Mouse (Mus musculus) heart, embryonic 15.5 days (tissue): ENCODE measurements around the gene Plcl2. TPM values are rescaled to one million over a fixed set of nuclear protein-coding genes. Genes with fewer than 3 reads are reported as not detected.
"Not testable (repeated sequence)": the region's sequence is repeated elsewhere in the genome, so short reads cannot be mapped to it uniquely, and the experiment has no call there.

Source experiments
- ATAC-seq: fragments of 200-750 bp; cut with Nextera tagmentation; replicated peaks from 2 replicates; pipeline ENCODE4 v1.8.0; 2017; ENCODE audit warnings: low read depth, moderate TSS enrichment; ENCODE audit not compliant: insufficient number of reproducible peaks, insufficient read depth, low FRiP score
- H3K27ac ChIP-seq: fragments of 300-500 bp; sonication (generic); 2 replicates; pipeline ENCODE4 v1.5.1; 2015; ENCODE audit warnings: mild to moderate bottlenecking, inconsistent platforms
- H3K27me3 ChIP-seq: fragments of 300-500 bp; sonication (generic); 2 replicates; pipeline ENCODE4 v1.6.1; 2015; ENCODE audit warnings: inconsistent platforms
- H3K36me3 ChIP-seq: fragments of 300-500 bp; sonication (generic); 2 replicates; pipeline ENCODE4 v1.6.1; 2015; ENCODE audit warnings: mild to moderate bottlenecking, inconsistent platforms
- H3K4me1 ChIP-seq: fragments of 300-500 bp; sonication (generic); replicated peaks from 2 replicates; pipeline ENCODE4 v1.6.1; 2015; ENCODE audit warnings: inconsistent platforms
- H3K4me2 ChIP-seq: fragments of 300-500 bp; sonication (generic); 2 replicates; pipeline ENCODE4 v1.6.1; 2015; ENCODE audit warnings: inconsistent platforms, mild to moderate bottlenecking, moderate library complexity
- H3K4me3 ChIP-seq: fragments of 300-500 bp; sonication (generic); 2 replicates; pipeline ENCODE4 v1.5.1; 2015; ENCODE audit warnings: mild to moderate bottlenecking, inconsistent platforms
- H3K9ac ChIP-seq: fragments of 300-500 bp; sonication (generic); 2 replicates; pipeline ENCODE4 v1.6.1; 2015; ENCODE audit warnings: mild to moderate bottlenecking, inconsistent platforms
- H3K9me3 ChIP-seq: fragments of 300-500 bp; sonication (generic); replicated peaks from 2 replicates; pipeline ENCODE4 v1.6.1; 2016; ENCODE audit warnings: inconsistent platforms
- WGBS: fragments of 180-500 bp; shearing (Covaris S2); methylation state at CpG from one replicate; pipeline ENCODE4 v1.1.7; 2015; ENCODE audit warnings: mixed read lengths; 5-methylcytosine and 5-hydroxymethylcytosine counted together
- polyA plus RNA-seq: library from polyadenylated mRNA; unstranded; fragments of >200 nt; fragmentation: Nextera tagmentation; extraction: Ambion mirVana; gene quantifications from 2 replicates; pipeline ENCODE4 v1.2.1, GENCODE M21; 2015

Gene Plcl2
- polyA plus RNA-seq, 1 experiment from 2014 or later: 2.9 TPM

DNA sequence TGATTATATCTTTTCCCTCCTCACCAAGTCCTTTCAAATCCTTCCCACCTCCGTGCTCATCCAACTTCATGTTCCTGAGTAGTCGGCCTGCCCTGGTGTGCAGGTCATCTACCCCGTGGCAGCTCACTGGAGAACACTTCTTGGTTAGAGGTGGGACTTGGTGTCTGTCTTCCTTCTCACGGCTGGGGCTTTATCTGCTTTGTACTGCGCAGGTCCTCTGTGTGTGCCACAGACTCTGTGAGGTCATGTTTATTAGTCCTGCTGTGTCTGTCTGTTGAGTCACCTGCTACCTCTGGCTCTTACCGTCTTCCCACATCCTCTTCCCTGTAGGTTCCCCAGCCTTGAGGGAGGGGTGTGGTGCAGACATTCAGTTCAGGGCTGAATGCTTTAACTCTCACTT is 36.1 kb downstream of the Plcl2 start:
- no peak overlapping the region for H3K4me3 ChIP-seq
- H3K9me3 ChIP-seq: peaks cover 7% of the 10 kb centered on the region; the same call in 1 of the 2 replicates
- H3K4me2 ChIP-seq: no peak overlapping the region
- no peak overlapping the region for H3K27ac ChIP-seq
- 56% methylated on average over 6 of the region's 6 CpGs for WGBS
- H3K36me3 ChIP-seq: peaks cover 4% of the 10 kb centered on the region; the same call in 1 of the 2 replicates
- H3K4me1 ChIP-seq: no peaks in the 10 kb centered on the region
- no peaks in the 10 kb centered on the region for H3K27me3 ChIP-seq
- ATAC-seq: no peak
- no peak overlapping the region for H3K9ac ChIP-seq

DNA sequence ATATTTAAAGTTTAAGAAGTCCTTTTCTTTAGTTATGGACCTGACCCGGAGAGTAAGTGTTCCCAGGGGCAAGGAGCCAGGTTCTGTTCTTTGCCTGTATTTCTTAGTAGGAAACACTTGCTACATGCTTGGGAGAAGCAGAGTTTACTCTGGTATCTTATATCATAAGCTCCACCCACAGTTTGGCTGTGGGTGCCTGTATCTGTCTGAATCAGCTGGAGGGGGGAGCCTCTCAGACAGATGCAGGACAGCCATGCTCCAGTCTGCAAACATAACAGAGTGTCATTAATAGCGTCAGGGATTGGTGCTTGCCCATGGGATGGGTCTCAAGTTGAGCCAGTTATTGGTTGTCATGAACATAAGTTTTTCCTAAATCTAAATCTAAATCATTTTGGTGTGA is 42.9 kb downstream of the Plcl2 start:
- H3K9ac ChIP-seq: no peak overlapping the region
- H3K4me3 ChIP-seq: no peak overlapping the region
- H3K27me3 ChIP-seq: no peaks in the 10 kb centered on the region
- 71% methylated on average over 2 of the region's 2 CpGs for WGBS
- H3K4me1 ChIP-seq: no peaks in the 10 kb centered on the region
- H3K36me3 ChIP-seq: no peaks in the 10 kb centered on the region
- no peak overlapping the region for H3K27ac ChIP-seq
- H3K4me2 ChIP-seq: no peak overlapping the region
- no peaks in the 10 kb centered on the region for H3K9me3 ChIP-seq
- ATAC-seq: no peak

DNA sequence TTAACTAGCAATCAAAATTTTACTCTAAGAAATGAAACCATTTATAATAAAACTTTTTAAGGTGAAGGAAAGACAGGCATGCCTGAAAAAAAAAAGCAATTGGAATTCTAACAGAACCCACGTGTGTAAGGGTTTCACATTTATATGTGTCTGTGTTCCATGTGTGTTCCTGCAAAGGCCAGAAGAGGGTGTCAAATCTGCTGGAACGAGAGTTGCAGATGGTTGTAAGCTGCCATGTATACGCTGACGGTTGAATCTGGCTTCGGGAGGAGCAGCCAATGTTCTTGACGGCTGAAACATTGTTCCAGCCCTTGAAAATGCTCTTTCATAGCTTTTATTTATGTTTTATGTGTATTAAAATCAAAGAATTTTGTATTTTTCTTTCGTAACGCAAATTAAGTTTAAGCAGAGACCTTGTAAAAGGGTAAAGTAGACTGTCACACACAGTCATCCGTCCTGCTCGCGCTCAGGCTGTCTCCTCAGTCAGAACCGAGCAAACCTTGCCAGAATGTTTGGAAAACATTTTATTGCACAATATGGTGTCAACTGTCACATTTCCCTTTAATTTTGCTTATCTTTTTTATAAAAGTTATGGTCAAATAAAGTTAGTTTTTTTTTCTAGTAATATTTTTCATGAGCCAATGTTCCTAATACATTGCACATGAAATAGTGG is 48.5 kb downstream of the Plcl2 start:
- H3K36me3 ChIP-seq: no peaks in the 10 kb centered on the region
- H3K4me1 ChIP-seq: peaks cover 5% of the 10 kb centered on the region; the same call in 1 of the 2 replicates

DNA sequence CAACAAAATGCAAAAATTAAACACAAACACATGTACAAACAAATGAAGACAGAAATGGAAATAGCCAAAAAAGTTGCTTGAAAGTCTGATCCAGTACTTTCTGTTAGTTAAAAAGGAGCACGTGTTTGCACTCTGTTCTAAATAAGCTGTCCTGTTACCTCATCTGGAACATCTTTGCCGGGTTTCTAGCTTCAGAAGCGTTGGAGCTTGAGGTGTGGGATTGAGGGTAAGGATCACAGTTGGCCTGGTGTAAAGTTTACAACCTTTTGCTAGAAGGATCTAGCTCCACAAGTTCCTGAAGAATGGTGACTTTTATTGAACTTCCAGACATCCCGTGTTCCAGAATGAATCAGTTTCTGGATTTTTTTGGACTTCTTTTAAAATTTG is 49.0 kb downstream of the Plcl2 start:
- WGBS: 80% methylated on average over 4 of the region's 4 CpGs
- Histone ChIP-seq H3K9ac (no peak overlapping the region), H3K4me2 (no peak overlapping the region), H3K9me3 (no peaks in the 10 kb centered on the region), H3K36me3 (no peaks in the 10 kb centered on the region), H3K4me3 (no peak overlapping the region), H3K27ac (no peak overlapping the region), H3K27me3 (no peaks in the 10 kb centered on the region), H3K4me1 (peaks cover 5% of the 10 kb centered on the region; the same call in 1 of the 2 replicates)
- no peak for ATAC-seq

More for the DNA sequence above, 48.5 kb downstream of the Plcl2 start:
- H3K4me3 ChIP-seq: no peak overlapping the region
- no peak overlapping the region for H3K27ac ChIP-seq
- H3K9ac ChIP-seq: no peak overlapping the region
- H3K4me2 ChIP-seq: no peak overlapping the region
- no peak for ATAC-seq
- WGBS: 85% methylated on average over 12 of the region's 12 CpGs
- H3K9me3 ChIP-seq: no peaks in the 10 kb centered on the region
- H3K27me3 ChIP-seq: no peaks in the 10 kb centered on the region

DNA sequence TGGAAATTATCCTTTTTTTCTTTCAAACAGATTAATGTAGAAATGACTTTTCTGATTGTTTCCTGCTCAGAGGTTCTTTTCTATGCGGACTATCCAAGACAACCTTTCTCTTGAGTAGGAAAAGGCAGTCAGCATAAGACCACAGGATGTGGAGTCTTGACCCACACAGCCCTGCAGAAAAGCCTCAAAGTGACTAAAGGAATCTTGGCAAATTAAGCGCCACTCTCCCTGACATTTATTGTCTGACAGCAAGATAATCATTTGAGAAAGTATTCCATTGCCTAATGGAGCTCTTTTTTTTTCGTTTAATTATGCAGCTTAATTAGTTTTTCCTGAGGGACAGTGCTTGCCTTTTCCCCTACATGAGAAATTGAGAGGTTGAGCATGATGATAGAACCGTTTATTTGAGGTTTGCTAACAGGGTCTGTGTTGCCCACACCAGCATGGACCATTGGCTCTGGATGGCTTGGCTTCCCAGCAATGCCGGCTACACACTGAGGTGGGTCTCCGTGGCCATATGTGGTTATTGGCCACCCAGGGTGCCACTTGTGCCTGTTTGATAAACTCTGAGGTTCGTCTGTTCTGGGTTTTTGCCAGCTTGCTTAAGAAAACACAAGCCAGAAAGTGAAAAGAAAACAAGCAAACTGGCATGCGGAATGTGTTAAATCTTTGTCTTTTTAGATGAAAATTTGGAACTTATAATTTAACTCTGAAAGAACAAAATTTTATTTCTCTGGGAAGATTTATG is 56.3 kb downstream of the Plcl2 start:
- H3K4me1 ChIP-seq: peaks cover 8% of the 10 kb centered on the region; the same call in 1 of the 2 replicates
- WGBS: 40% methylated on average over 8 of the region's 8 CpGs
- no peak overlapping the region for H3K27ac ChIP-seq
- H3K4me3 ChIP-seq: no peak overlapping the region
- no peaks in the 10 kb centered on the region for H3K27me3 ChIP-seq
- H3K9ac ChIP-seq: no peak overlapping the region
- ATAC-seq: no peak
- no peaks in the 10 kb centered on the region for H3K9me3 ChIP-seq
- no peak overlapping the region for H3K4me2 ChIP-seq
- H3K36me3 ChIP-seq: no peaks in the 10 kb centered on the region

DNA sequence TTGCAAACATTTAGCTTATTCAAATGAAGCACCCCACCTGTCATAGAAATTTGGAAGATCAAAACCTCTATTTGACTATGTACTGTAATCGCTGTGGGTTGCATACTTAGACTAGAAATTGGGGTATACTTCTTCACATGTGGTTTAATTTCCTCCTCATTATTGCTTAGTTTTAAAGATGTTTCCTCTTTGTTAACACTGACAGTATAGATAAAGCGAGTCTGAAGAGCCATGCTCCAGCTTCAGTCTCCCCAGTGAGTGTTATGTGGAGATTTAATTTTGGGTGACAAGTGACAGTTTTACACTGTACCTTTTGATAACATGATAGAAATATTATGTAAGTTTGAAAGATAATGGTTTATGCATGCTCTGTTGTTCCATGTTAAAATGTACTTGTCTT is 59.6 kb downstream of the Plcl2 start:
- 87% methylated on average over 2 of the region's 2 CpGs for WGBS
- Histone ChIP-seq H3K27me3 (no peaks in the 10 kb centered on the region), H3K9me3 (no peaks in the 10 kb centered on the region), H3K4me1 (0 out of 2 replicates have a peak, but pooled peaks cover 5% of the 10 kb centered on the region), H3K9ac (no peak overlapping the region), H3K27ac (no peak overlapping the region), H3K4me2 (no peak overlapping the region), H3K36me3 (no peaks in the 10 kb centered on the region), H3K4me3 (no peak overlapping the region)
- no peak for ATAC-seq

DNA sequence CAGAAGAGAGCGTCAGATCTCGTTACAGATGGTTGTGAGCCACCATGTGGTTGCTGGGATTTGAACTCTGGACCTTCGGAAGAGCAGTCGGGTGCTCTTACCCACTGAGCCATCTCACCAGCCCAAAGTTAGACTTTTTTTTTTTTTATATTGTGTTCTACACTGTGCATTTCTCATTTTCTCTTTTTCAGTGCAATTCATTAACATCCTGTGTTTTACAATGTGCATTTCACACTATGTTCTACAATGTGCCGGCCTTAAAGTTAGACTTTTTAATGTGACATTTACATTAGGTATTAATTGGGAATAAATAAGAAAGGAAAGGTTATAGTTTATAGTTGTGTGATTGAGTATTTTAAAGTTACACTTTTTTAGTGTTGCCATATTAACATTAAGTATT is 61.0 kb downstream of the Plcl2 start:
- H3K4me1 ChIP-seq, H3K9me3 ChIP-seq, H3K27me3 ChIP-seq, H3K36me3 ChIP-seq, H3K4me2 ChIP-seq, ATAC-seq, H3K4me3 ChIP-seq, H3K27ac ChIP-seq, H3K9ac ChIP-seq: not testable (repeated sequence)
- WGBS: 87% methylated on average over 5 of the region's 5 CpGs

DNA sequence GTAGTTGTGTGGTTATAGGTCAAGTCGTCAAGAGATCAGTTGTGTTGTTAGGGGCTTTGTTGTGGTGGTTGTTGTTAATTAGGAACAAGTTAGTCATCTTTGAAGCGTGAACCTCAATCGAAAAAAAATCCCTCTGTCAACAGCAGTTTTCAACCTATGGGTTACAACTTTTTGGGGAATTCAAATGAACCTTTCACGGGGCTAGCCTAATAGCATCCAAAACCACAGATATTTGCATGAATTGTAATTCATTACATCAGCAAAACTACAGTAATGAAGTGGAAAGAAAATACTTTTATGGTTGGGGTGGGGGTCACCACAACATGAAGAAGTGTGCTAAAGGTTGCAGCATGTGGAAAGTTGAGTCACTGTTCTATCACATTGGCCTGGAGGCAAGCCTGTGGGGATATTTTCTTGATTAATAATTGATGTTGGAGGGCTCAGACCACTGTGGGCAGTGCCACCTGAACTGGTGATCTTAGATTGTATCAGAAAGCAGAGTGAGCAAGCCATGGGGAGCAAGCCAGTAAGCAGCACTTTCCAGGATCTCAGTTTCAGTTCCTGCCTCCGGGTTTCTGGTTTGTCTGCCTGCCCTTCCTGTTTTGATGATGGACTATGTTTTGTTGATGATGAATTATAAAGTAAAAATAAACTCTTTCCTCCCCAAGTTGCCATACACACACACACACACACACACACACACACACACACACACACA is 61.6 kb downstream of the Plcl2 start:
- Histone ChIP-seq H3K4me1 (no peaks in the 10 kb centered on the region), H3K9me3 (no peaks in the 10 kb centered on the region), H3K27me3 (no peaks in the 10 kb centered on the region), H3K4me3 (no peak overlapping the region), H3K36me3 (no peaks in the 10 kb centered on the region), H3K27ac (no peak overlapping the region), H3K9ac (no peak overlapping the region), H3K4me2 (no peak overlapping the region)
- 72% methylated on average over 5 of the region's 5 CpGs for WGBS
- no peak for ATAC-seq

DNA sequence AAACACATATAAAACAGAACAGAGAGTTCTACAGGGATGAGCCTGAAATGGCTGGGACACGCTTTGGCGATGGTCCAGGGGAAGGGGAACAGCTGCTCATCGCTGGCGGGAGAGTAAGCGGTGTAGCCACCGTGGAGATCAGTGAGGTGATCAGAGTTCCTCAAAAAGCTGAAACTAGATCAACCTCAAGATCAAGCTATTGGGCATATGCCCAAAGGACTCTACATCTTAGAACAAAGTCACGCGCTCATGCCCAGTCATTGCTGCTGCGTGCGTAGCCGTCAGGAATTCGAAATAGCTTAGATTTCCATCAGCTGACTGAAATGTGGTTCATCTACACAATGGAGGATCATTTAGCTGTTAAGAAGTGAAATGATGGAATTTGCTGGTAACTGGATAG is 65.0 kb downstream of the Plcl2 start:
- Histone ChIP-seq H3K4me3 (no peak overlapping the region), H3K4me1 (no peaks in the 10 kb centered on the region), H3K4me2 (no peak overlapping the region), H3K36me3 (no peaks in the 10 kb centered on the region), H3K27me3 (no peaks in the 10 kb centered on the region), H3K27ac (no peak overlapping the region), H3K9me3 (no peaks in the 10 kb centered on the region), H3K9ac (no peak overlapping the region)
- no peak for ATAC-seq
- WGBS: 84% methylated on average over 12 of the region's 12 CpGs

DNA sequence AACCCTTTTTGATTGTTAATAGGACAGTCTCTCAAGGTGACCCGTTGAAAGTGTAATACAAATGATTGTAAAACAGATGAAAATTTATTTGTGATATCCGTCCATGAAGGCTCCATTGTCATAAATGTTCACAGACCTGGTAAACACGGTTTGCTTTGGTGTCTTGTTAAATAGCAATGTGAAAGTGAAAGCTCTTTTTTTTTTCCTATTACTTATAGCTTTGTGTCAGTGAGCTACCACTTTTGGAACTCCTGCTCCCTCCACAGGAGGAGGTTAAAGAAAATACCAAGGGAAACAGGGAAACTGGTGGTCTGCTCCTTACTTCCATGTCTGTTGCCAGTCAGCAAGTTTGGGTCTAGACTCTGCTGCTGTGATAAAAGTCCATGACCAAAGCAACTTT is 71.2 kb downstream of the Plcl2 start:
- Histone ChIP-seq H3K27ac (no peak overlapping the region), H3K4me3 (no peak overlapping the region), H3K27me3 (no peaks in the 10 kb centered on the region), H3K4me2 (no peak overlapping the region), H3K4me1 (no peaks in the 10 kb centered on the region), H3K36me3 (no peaks in the 10 kb centered on the region), H3K9ac (no peak overlapping the region), H3K9me3 (no peaks in the 10 kb centered on the region)
- no peak for ATAC-seq
- 79% methylated on average over 3 of the region's 3 CpGs for WGBS

DNA sequence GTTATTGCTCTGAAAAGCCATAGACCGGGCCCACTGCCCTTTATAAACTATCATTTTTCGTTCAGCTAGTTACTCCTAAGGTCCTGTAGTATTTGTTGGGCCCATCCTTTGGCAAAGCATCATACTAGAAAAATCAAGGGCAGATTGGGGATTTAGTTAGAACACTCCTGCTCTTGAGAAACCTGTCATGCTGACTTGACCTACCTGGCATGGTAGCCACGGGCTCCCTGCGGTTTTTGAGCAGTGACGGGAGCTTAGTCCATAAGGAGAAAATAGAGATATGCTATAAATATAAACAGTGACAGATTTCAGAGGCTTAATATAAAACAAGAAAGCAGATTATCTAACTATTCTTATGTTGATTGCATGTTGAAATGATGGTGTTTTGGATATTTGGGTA is 77.6 kb downstream of the Plcl2 start:
- Histone ChIP-seq H3K4me2 (no peak overlapping the region), H3K9ac (no peak overlapping the region), H3K4me1 (peaks cover 6% of the 10 kb centered on the region), H3K9me3 (no peaks in the 10 kb centered on the region), H3K36me3 (no peaks in the 10 kb centered on the region), H3K27ac (no peak overlapping the region), H3K27me3 (no peaks in the 10 kb centered on the region), H3K4me3 (no peak overlapping the region)
- ATAC-seq: no peak
- WGBS: 80% methylated on average over 5 of the region's 5 CpGs
